ENCODE assay signal across 13 mouse cellular contexts in genomic region chr3:144206942-144207341, GRCm38 (mm10). TPM values are rescaled to one million over a fixed set of nuclear protein-coding genes. Genes with fewer than 3 reads are reported as not detected.
DNase-seq lines count a peak whose midpoint lies in the region; ATAC-seq and TF ChIP-seq lines count a peak whose summit lies in the region.
"Had no signal": no experiment of that assay in that cellular context is flagged by ENCODE, and none has a peak within 500 bp of the region (broad histone marks: within the 10 kb centered on the region; RNA-seq: fewer than 3 reads in every experiment).

No protein-coding gene starts in this region.

- WGBS in forebrain, embryonic 11.5 days, result 96% methylated on average over 1 of the region's 1 CpGs
- 93% methylated on average over 1 of the region's 1 CpGs for WGBS in forebrain, postnatal 0 days

- no peak overlapping the region for H3K4me3 ChIP-seq in forebrain, embryonic 11.5 days (ENCODE audit: low read depth, low read length)
- no peak overlapping the region for H3K4me3 ChIP-seq in forebrain, postnatal 0 days (ENCODE audit: low read depth, low read length)
- H3K4me3 ChIP-seq: erythroblast, embryonic 14.5 days; forebrain, embryonic 13.5 days had no signal

- ATAC-seq in forebrain, embryonic 11.5 days (replicated peaks; ENCODE audit: low FRiP score), result no peak
- ATAC-seq in forebrain, postnatal 0 days, result no peak
- ATAC-seq: forebrain, embryonic 13.5 days; forebrain, embryonic 15.5 days; Patski had no signal

- no peak overlapping the region for H3K9ac ChIP-seq in forebrain, embryonic 11.5 days (ENCODE audit: low read length)
- H3K9ac ChIP-seq in forebrain, postnatal 0 days, result no peak overlapping the region
- H3K9ac ChIP-seq: embryonic facial prominence, embryonic 15.5 days had no signal

- H3K27ac ChIP-seq in forebrain, embryonic 11.5 days (ENCODE audit: low read depth, low read length), result no peak overlapping the region
- H3K27ac ChIP-seq in forebrain, postnatal 0 days (ENCODE audit: low read depth, low read length), result no peak overlapping the region
- H3K27ac ChIP-seq: forebrain, embryonic 13.5 days had no signal

- peak; percentile 5 for DNase-seq in forebrain, embryonic 11.5 days (ENCODE audit: low spot score)
- no peak for DNase-seq in forebrain, postnatal 0 days
- DNase-seq in A20 (ENCODE audit: low read depth, low spot score), result peak; percentile 38
- DNase-seq in splenic B cell, adult 2 months (ENCODE audit: low read depth, low spot score), result peak; percentile 16
- no peak for DNase-seq in layer of hippocampus, postnatal 10 days (ENCODE audit: low spot score in 2 of 2)
- DNase-seq: adrenal gland, adult 8-10 months had no signal

- H3K9me3 ChIP-seq in forebrain, embryonic 11.5 days (ENCODE audit: control insufficient read depth, low read length), result no peaks in the 10 kb centered on the region
- H3K9me3 ChIP-seq in forebrain, postnatal 0 days (ENCODE audit: low read length), result no peaks in the 10 kb centered on the region
- H3K9me3 ChIP-seq: embryonic facial prominence, embryonic 13.5 days; embryonic facial prominence, embryonic 15.5 days; forebrain, embryonic 10.5 days; forebrain, embryonic 13.5 days; forebrain, embryonic 15.5 days had no signal

- no peak overlapping the region for H3K4me2 ChIP-seq in forebrain, embryonic 11.5 days (ENCODE audit: low read depth, low read length, severe bottlenecking)
- H3K4me2 ChIP-seq in forebrain, postnatal 0 days (ENCODE audit: low read depth), result no peak overlapping the region

- no peaks in the 10 kb centered on the region for H3K36me3 ChIP-seq in forebrain, embryonic 11.5 days (ENCODE audit: control insufficient read depth, insufficient read depth, low read length)
- H3K36me3 ChIP-seq in forebrain, postnatal 0 days (ENCODE audit: insufficient read depth), result no peaks in the 10 kb centered on the region
- no peaks in the 10 kb centered on the region for H3K36me3 ChIP-seq in splenic B cell, adult 2 months (ENCODE audit: control insufficient read depth, insufficient read depth, low read length, poor library complexity, severe bottlenecking)
- H3K36me3 ChIP-seq: embryonic facial prominence, embryonic 13.5 days; embryonic facial prominence, embryonic 15.5 days; forebrain, embryonic 10.5 days; forebrain, embryonic 15.5 days had no signal

- H3K4me1 ChIP-seq in forebrain, embryonic 11.5 days (replicated peaks; ENCODE audit: control insufficient read depth, insufficient read depth, low read length), result peaks cover 2% of the 10 kb centered on the region; the same call in 1 of the 2 replicates
- H3K4me1 ChIP-seq in forebrain, postnatal 0 days (ENCODE audit: insufficient read depth), result no peaks in the 10 kb centered on the region

- no peak for TF ChIP-seq CTCF in forebrain, postnatal 0 days (IDR thresholded peaks at IDR 0.05; ENCODE audit: low read depth)

- 0 out of 2 replicates have a peak, but pooled peaks cover 2% of the 10 kb centered on the region for H3K27me3 ChIP-seq in forebrain, embryonic 11.5 days (ENCODE audit: control insufficient read depth, insufficient read depth, low read length)
- H3K27me3 ChIP-seq in forebrain, postnatal 0 days (ENCODE audit: insufficient read depth, low read length), result no peaks in the 10 kb centered on the region; the same call in 1 of the 2 replicates
- no peaks in the 10 kb centered on the region; the same call in 1 of the 2 replicates for H3K27me3 ChIP-seq in splenic B cell, adult 2 months (ENCODE audit: control insufficient read depth, insufficient read depth, low read length, poor library complexity, severe bottlenecking)
- H3K27me3 ChIP-seq: embryonic facial prominence, embryonic 13.5 days; embryonic facial prominence, embryonic 15.5 days; Patski had no signal

RNA-seq across cellular contexts. Expression of gene Lmo4, which starts 1.9 kb away (rescaled TPM):
- 50.4 and 52.8 TPM in 2 replicates for polyA plus RNA-seq in forebrain, embryonic 11.5 days (2014; fragmentation: Nextera tagmentation; extraction: Ambion mirVana)
- 256 and 302 TPM in 2 replicates for total RNA-seq in forebrain, postnatal 0 days (2014; rRNA removed)
- 234 and 258 TPM in 2 replicates for polyA plus RNA-seq in forebrain, postnatal 0 days (2015; fragmentation: Nextera tagmentation; extraction: Ambion mirVana)
- total RNA-seq in layer of hippocampus, postnatal 10 days (2021), result 100 to 1,000 TPM; 191 to 204 TPM

Comparison
In these comparisons a context has a peak if more than half of its experiments do, and no peak if none do; other contexts are left out.
1. DNase-seq: peak in forebrain, embryonic 11.5 days (single experiment), A20 (single experiment) and splenic B cell, adult 2 months (single experiment); none in forebrain, postnatal 0 days (single experiment) and layer of hippocampus, postnatal 10 days (0 of 2).